Mouse (Mus musculus) embryonic facial prominence, embryonic 10.5 days (tissue): Measurements from ENCODE around the gene Lrrfip2. TPM values are rescaled to one million over a fixed set of nuclear protein-coding genes. Genes with fewer than 3 reads are reported as not detected.
A peak's percentile ranks its signal among the peaks of the same experiment; 100 is the strongest.

Experiments used
- DNase-seq: peaks from one replicate; pipeline ENCODE4 v3.0.0-alpha.2; 2017; ENCODE audit warnings: low spot score
- H3K27ac ChIP-seq: fragments of 300-500 bp; sonication (generic); replicated peaks from 2 replicates; pipeline ENCODE4 v1.5.1; 2016; ENCODE audit warnings: mild to moderate bottlenecking
- H3K27me3 ChIP-seq: fragments of 300-500 bp; sonication (generic); replicated peaks from 2 replicates; pipeline ENCODE4 v1.6.1; 2016; ENCODE audit warnings: low read depth, mild to moderate bottlenecking; ENCODE audit not compliant: poor library complexity, severe bottlenecking
- H3K36me3 ChIP-seq: fragments of 300-500 bp; sonication (generic); replicated peaks from 2 replicates; pipeline ENCODE4 v1.6.1; 2016; ENCODE audit warnings: mild to moderate bottlenecking, moderate library complexity
- H3K4me1 ChIP-seq: fragments of 300-500 bp; sonication (generic); 2 replicates; pipeline ENCODE4 v1.6.1; 2016
- H3K4me3 ChIP-seq: fragments of 300-500 bp; sonication (generic); 2 replicates; pipeline ENCODE4 v1.5.1; 2016; ENCODE audit warnings: mild to moderate bottlenecking, moderate library complexity
- H3K9me3 ChIP-seq: fragments of 300-500 bp; sonication (generic); 2 replicates; pipeline ENCODE4 v1.6.1; 2016; ENCODE audit warnings: mild to moderate bottlenecking
- WGBS: fragments of 180-500 bp; shearing (Covaris S2); methylation state at CpG from one replicate; pipeline ENCODE4 v1.1.7; 2016; 5-methylcytosine and 5-hydroxymethylcytosine counted together
- polyA plus RNA-seq: library from polyadenylated mRNA; unstranded; fragments of >200 nt; fragmentation: Nextera tagmentation; extraction: Ambion mirVana; gene quantifications from 2 replicates; pipeline ENCODE4 v1.2.1, GENCODE M21; 2016

Gene Lrrfip2
- polyA plus RNA-seq, 1 experiment from 2014 or later, result 38.6 TPM

DNA sequence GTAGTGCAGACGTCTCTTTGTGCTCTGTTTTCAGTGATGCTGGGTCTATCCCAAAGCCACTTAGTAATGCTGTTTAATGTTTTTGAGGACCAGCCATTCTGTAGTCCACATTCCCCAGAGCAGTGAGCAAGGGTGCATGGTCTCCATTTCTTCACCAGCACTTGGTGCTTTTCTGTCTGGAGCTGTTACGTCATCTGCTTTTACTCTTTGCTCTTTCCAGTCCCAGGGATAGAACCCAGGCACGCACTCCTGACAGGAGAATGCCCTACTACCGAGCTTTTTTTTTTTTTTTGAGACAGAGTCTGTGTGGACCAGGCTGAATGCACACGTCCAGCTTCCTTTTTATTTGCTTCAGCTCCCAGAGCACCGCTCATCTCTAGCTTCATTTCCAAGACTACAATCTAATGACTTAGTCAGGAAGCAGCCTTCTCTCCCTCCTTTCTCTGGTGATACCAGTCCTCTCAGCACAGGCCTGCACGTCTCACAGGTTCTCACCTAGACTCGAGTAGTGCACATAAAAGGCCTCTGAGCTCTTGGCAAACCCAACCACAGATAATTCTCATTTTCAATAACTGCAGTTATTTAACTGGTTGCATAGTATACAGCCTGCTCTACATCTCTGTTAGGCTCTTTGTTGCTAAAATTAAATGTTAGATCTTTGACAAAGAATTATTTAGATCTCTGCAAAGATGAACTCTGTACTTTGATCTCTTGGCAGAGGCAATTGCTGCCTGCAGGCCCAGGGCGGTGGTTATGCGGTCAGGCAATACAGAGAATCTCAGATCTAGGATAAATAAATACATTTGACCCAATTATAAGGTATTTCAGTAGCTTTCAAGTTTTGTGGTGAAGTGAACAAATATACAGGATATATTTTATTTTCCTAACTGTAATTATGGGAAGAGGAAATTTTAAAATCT lies 94.0 kb downstream of the Lrrfip2 start:
- H3K27ac ChIP-seq, result no peak overlapping the region
- no peaks in the 10 kb centered on the region for H3K27me3 ChIP-seq
- no peaks in the 10 kb centered on the region for H3K9me3 ChIP-seq
- H3K4me3 ChIP-seq, result no peak overlapping the region
- peaks cover 8% of the 10 kb centered on the region; the same call in 1 of the 2 replicates for H3K4me1 ChIP-seq
- DNase-seq, result no peak
- 86% methylated on average over 10 of the region's 10 CpGs for whole genome bisulfite sequencing
- peaks cover 38% of the 10 kb centered on the region for H3K36me3 ChIP-seq

DNA sequence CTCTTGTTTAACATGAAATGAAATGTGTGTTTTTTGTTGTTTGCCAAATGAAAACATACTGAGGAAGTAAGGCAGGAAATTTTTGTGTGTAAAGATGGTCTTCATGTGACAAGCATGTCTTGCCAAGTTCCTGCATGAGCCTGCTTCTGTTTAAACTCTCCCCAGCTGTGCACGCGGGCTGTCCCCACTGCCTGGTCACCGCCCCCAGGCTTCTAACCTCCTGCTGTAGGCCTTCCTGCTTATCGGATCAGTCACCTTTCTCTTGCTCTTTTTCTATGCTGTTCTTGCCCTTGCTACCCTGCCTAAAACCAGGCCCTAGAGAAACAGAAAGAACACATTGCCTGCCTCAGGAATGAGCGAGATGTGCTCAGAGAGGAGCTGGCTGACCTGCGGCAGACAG lies 96.1 kb downstream of the Lrrfip2 start:
- WGBS, result 55% methylated on average over 6 of the region's 6 CpGs
- H3K36me3 ChIP-seq, result peaks cover 42% of the 10 kb centered on the region
- H3K27me3 ChIP-seq, result no peaks in the 10 kb centered on the region
- H3K27ac ChIP-seq, result no peak overlapping the region
- no peak overlapping the region for H3K4me3 ChIP-seq
- H3K9me3 ChIP-seq, result no peaks in the 10 kb centered on the region
- peak; percentile 42 for DNase-seq
- H3K4me1 ChIP-seq, result peaks cover 8% of the 10 kb centered on the region; the same call in 1 of the 2 replicates

DNA sequence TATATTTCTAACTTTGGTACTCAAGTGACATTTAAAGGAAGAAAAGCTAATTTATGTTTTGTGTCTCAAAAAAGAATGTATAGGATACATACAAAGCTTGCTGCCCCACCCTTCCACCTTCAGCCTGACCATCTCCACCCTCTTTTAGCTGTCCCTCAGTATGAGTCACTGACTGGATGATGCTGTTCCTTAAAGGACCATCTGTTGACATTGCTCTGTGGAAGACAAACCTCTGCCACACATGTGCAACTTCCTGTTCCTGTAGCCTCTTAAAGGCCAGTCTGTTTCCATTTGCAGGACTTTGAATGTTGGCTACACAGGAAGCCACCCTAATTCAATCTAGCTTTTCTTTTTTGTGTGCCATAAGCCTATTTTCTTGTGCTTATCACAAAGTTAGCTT lies 99.0 kb downstream of the Lrrfip2 start:
- Histone ChIP-seq H3K4me3 (no peak overlapping the region), H3K9me3 (no peaks in the 10 kb centered on the region), H3K36me3 (peaks cover 60% of the 10 kb centered on the region), H3K27ac (no peak overlapping the region), H3K4me1 (peaks cover 8% of the 10 kb centered on the region; the same call in 1 of the 2 replicates), H3K27me3 (no peaks in the 10 kb centered on the region)
- DNase-seq, result no peak

DNA sequence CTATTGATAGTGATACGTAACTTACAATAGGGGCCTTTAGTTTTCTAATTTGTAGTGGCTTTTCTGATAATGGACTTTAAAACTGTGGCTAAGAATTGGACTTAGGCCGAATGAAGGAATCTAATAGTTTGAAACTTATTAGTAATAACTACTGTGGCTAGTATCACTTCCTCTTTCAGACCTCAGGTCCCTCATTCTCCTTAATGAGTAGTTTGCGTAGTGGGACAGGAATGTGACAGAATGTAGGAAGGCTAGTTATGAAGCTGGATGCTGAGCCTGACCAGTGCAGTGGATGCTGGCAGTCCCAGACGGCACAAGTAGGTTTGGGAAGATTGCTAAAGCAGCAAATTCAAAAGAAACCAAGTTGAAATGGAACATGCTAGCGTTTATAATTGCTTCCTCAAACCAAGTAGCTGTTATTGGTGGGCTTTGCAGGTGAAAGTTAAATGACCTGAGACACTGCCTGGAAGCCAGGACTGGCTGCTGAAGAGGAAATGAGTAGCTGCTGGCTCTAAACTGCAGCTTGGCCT lies 103.2 kb downstream of the Lrrfip2 start:
- H3K9me3 ChIP-seq, result no peaks in the 10 kb centered on the region
- H3K4me1 ChIP-seq, result peaks cover 10% of the 10 kb centered on the region; the same call in 1 of the 2 replicates
- no peak for DNase-seq
- H3K36me3 ChIP-seq, result peaks cover 81% of the 10 kb centered on the region
- H3K27me3 ChIP-seq, result no peaks in the 10 kb centered on the region
- WGBS, result 92% methylated on average over 5 of the region's 5 CpGs
- H3K4me3 ChIP-seq, result no peak overlapping the region
- no peak overlapping the region for H3K27ac ChIP-seq

DNA sequence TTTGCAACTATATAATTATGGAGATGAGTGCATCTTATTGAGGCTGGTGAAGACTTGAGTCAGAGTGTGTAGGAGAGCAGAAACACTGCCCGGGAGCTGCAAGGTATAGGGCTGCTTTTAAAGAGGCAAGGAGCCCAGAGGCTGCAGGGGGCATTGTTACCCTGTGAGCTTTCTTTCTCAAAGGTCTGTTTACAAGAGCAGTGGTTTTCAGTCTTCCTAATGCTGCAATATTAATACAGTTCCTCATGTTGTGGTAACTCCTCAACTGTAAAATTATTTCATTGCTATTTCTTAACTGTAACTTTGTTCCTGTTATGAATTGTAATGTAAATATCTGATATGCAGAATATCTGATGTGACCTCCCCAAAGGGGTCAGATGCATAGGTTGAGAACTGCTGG lies 104.2 kb downstream of the Lrrfip2 start:
- no peak overlapping the region for H3K4me3 ChIP-seq
- peaks cover 10% of the 10 kb centered on the region; the same call in 1 of the 2 replicates for H3K4me1 ChIP-seq
- no peaks in the 10 kb centered on the region for H3K27me3 ChIP-seq
- H3K9me3 ChIP-seq, result no peaks in the 10 kb centered on the region
- peaks cover 81% of the 10 kb centered on the region for H3K36me3 ChIP-seq
- no peak for DNase-seq
- H3K27ac ChIP-seq, result no peak overlapping the region
- 84% methylated on average over 1 of the region's 1 CpGs for WGBS

DNA sequence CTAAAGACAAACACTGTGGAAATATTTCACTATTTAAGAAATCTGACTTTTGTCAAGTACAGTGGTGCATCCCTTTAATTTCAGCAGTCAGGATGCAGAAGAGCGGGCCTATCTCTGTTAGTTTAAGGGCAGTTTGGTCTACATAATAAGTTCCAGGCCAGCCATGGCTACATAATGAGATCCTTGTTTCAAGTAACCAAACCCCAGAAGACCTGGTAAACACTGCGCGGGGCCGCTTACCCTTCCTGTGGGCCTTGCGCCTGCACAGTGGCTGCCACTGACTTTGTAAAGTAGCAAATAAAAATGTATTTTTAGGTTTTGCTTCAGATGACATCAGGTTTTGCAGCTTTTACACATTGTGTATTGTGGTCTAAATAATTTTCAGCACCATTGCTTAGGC lies 106.0 kb downstream of the Lrrfip2 start:
- H3K27me3 ChIP-seq, result no peaks in the 10 kb centered on the region
- 50% methylated on average over 5 of the region's 5 CpGs for WGBS
- DNase-seq, result peak; percentile 57
- peaks cover 88% of the 10 kb centered on the region for H3K36me3 ChIP-seq
- no peaks in the 10 kb centered on the region for H3K9me3 ChIP-seq
- H3K27ac ChIP-seq, result peak overlapping the region; percentile 67; the same call in 1 of the 2 replicates
- H3K4me1 ChIP-seq, result peaks cover 10% of the 10 kb centered on the region; the same call in 1 of the 2 replicates
- no peak overlapping the region for H3K4me3 ChIP-seq

DNA sequence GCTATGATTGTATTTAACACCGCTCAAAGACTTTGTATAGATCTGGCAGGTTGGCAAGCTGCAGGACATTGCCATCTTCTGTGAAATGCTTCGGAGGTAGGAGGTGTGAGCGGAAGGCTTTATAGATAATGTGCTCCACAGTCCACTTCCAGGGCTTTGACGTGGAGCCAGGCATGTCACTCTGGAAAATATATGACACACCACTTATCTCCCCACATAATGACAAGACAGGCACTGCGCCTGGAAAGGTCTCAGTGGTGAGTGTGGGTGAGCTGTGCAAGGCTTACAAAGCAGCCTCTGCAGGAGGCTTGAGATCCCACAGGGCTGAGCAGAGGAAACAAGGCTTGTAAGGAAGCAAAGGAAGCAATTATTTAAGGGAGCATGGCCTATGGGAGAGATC lies 111.1 kb downstream of the Lrrfip2 start:
- Histone ChIP-seq H3K9me3 (no peaks in the 10 kb centered on the region), H3K4me3 (no peak overlapping the region), H3K4me1 (peaks cover 5% of the 10 kb centered on the region; the same call in 1 of the 2 replicates), H3K36me3 (peaks cover 91% of the 10 kb centered on the region), H3K27ac (no peak overlapping the region), H3K27me3 (no peaks in the 10 kb centered on the region)
- 88% methylated on average over 5 of the region's 5 CpGs for WGBS
- DNase-seq, result no peak

DNA sequence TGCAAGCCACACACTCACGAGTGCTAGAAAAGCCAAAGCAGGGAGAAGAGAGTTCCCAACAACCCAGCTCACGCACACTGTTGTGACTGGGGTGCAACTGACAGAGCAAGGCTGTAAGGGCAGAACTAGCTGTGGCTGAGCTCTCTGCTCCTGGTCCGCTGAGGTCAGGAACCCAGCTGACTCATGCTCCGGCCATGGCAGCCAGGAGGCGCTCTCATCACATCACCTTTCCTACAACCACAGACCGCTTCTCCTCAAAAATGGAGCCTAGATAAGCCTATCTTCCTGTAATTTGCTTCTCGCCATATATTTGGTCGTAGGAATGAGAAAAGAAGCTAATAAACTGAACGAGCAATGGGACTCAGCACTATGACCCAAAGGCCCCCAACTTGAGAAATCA lies 117.3 kb downstream of the Lrrfip2 start:
- no peaks in the 10 kb centered on the region for H3K27me3 ChIP-seq
- no peaks in the 10 kb centered on the region for H3K9me3 ChIP-seq
- H3K36me3 ChIP-seq, result peaks cover 93% of the 10 kb centered on the region
- H3K4me1 ChIP-seq, result no peaks in the 10 kb centered on the region
- H3K27ac ChIP-seq, result no peak overlapping the region
- DNase-seq, result no peak
- no peak overlapping the region for H3K4me3 ChIP-seq
- WGBS, result 91% methylated on average over 9 of the region's 9 CpGs

DNA sequence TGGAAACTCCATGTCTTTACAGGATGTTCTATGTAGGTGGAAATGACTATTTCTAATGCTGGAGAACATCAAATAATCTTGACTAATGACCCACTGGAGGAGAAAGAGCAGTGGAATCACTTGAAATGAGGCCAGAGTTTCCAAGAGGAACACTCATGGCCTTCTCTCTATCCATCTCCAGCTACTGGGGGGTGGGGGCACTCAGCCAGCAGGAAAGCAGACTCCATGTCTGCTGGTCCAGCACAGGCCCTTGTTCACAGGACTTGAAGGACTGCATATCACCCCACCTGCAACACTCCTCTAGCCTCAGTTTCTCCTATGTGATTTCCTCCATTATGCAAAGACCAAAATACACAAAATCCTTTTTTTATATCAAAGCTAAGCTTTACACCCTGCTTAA lies 120.3 kb downstream of the Lrrfip2 start:
- Histone ChIP-seq H3K27ac (no peak overlapping the region), H3K36me3 (peaks cover 97% of the 10 kb centered on the region), H3K9me3 (no peaks in the 10 kb centered on the region), H3K4me1 (no peaks in the 10 kb centered on the region), H3K27me3 (no peaks in the 10 kb centered on the region), H3K4me3 (no peak overlapping the region)
- DNase-seq, result no peak

DNA sequence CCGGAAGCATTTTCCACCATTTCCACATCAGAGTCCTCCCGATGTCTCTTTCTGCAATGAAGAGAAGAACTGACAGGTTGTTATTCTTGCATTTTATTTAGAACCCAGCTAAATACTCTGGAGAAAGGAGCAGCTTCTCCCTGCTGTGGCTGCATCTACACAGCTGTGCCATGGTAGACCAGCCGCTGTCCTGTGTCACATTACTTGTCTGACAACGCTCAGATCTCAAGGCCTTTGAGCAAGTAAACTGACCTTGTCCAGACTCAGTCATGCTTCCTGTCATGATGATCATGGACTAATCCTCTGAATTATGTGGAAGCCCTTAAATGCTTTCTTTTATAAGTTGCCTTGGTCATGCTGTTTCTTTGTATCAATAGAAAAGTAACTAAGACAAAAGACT lies 122.4 kb downstream of the Lrrfip2 start:
- Histone ChIP-seq H3K36me3 (peaks cover 90% of the 10 kb centered on the region), H3K4me3 (no peak overlapping the region), H3K27ac (no peak overlapping the region), H3K27me3 (no peaks in the 10 kb centered on the region), H3K9me3 (no peaks in the 10 kb centered on the region), H3K4me1 (no peaks in the 10 kb centered on the region)
- 89% methylated on average over 4 of the region's 4 CpGs for WGBS
- DNase-seq, result no peak

DNA sequence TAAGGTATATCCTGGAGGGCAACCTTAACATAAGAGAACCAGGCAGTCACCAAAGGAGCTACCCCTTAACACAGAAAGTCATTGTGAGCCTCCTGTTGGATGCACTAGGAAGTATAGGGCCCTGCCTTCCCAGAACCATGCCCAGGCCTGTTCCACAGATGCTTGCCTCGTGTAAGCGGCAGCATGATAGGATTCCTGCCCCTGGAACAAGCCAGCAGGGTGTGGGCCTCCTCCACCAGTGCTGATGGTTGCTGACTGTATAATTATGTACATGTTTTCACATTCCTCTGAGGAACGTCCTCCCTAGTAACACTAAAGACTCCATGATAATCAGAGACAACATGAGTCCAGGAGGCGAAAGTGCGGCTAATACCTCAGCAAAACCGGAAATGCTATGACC lies 126.0 kb downstream of the Lrrfip2 start:
- Histone ChIP-seq H3K27ac (no peak overlapping the region), H3K4me3 (no peak overlapping the region), H3K36me3 (peaks cover 85% of the 10 kb centered on the region), H3K9me3 (no peaks in the 10 kb centered on the region), H3K27me3 (no peaks in the 10 kb centered on the region), H3K4me1 (no peaks in the 10 kb centered on the region)
- no peak for DNase-seq
- WGBS, result 91% methylated on average over 6 of the region's 6 CpGs

DNA sequence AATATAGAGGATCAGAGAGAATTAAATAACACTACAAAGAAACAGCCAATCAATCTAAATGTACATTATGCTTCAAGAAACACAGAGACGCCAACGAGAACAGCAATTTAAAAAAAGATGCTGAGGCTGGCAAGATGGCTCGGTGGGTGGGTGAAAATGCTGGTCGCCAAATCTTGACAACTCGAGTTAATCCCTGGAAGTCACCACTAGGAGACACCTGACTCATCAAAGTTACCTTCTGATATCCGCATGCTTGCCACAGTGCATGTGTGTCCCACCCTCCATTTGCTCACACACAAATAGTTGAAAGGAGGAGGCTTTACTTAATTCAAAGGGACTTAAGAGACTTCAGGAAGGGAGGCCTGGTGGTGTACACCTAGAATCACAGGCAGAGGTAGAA lies 128.2 kb downstream of the Lrrfip2 start:
- peaks cover 85% of the 10 kb centered on the region for H3K36me3 ChIP-seq
- no peak for DNase-seq
- H3K4me1 ChIP-seq, result no peaks in the 10 kb centered on the region
- H3K27me3 ChIP-seq, result no peaks in the 10 kb centered on the region
- H3K27ac ChIP-seq, result no peak overlapping the region
- no peak overlapping the region for H3K4me3 ChIP-seq
- H3K9me3 ChIP-seq, result no peaks in the 10 kb centered on the region
- 88% methylated on average over 6 of the region's 6 CpGs for WGBS

DNA sequence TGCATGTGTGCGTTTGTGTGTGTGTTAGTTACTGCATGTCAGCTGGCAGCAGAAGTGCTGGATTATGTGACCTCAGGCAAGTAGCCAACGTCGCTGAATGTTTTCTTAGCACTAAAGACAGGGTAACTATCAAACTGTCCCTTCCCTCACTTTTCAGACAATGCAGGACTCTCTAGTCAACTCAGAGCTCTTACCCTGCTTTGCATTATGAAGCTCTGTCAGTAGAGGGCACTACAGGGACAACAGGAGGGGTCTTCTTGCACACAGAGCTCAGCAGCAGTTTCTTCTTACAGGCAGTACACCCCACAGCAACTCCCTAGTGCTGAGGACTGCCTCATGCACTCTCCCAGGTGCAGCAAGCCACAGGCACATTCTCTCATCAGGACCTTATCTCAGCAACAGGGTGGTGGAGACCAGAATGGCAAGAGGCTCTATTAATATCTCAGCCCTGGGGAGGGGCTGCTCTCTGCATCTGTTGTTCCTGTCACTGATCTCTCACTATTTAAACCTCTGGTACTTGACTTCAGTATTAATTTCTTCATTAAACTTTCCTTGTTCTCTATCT lies 130.4 kb downstream of the Lrrfip2 start:
- WGBS, result 86% methylated on average over 3 of the region's 3 CpGs
- no peak overlapping the region for H3K4me3 ChIP-seq
- no peaks in the 10 kb centered on the region for H3K4me1 ChIP-seq
- no peak overlapping the region for H3K27ac ChIP-seq
- peaks cover 88% of the 10 kb centered on the region for H3K36me3 ChIP-seq
- no peaks in the 10 kb centered on the region for H3K27me3 ChIP-seq
- no peaks in the 10 kb centered on the region for H3K9me3 ChIP-seq
- no peak for DNase-seq
